29 mouse cellular contexts compared by ENCODE assay signal in the genomic region with DNA sequence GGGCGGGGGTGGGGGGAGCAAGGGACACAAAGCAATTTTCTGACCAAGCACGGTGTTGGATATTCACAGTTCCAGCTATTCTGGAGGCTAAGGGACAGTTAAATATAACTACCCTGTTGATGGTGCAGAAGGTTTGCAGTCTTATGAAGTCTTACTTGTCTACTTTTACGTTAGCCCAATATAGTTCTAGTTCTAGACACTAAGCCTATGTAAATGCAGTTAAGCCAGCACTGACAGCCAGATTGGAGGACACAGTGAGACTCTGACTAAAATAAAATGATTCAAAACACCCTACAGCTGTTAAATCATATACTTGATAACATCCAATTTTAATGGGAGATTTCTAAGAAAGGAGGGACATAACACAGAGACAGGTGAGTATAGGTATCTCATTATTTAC.
"Had no signal": no experiment of that assay in that cellular context is flagged by ENCODE, and none has a peak within 500 bp of the region (broad histone marks: within the 10 kb centered on the region; RNA-seq: fewer than 3 reads in every experiment).

No protein-coding gene starts in this region.

- H3K27ac ChIP-seq: embryonic facial prominence, embryonic 10.5 days; embryonic facial prominence, embryonic 12.5 days; embryonic facial prominence, embryonic 13.5 days; embryonic facial prominence, embryonic 15.5 days; forebrain, embryonic 10.5 days; forebrain, embryonic 12.5 days; forebrain, embryonic 13.5 days; forebrain, embryonic 15.5 days; gastrocnemius, adult 2 months; heart, adult 2 months had no signal

- DNase-seq: cerebellum, adult 2 months; cerebellum, adult 8-10 months; cerebellum, adult 9-10 months; cerebellum, adult 9-11 months; cerebellum, postnatal 10 days; cerebellum, postnatal 14 days; cerebellum, postnatal 25 days; cerebellum, postnatal 36 days; embryo, embryonic 11 days; forebrain, postnatal 0 days; gastrocnemius, adult 2 months; gastrocnemius, postnatal 10 days; gastrocnemius, postnatal 14 days; gastrocnemius, postnatal 25 days; gastrocnemius, postnatal 36 days; heart, adult 11 months; heart, adult 18-20 months; heart, adult 2 months had no signal

- H3K27me3 ChIP-seq: embryonic facial prominence, embryonic 12.5 days; embryonic facial prominence, embryonic 13.5 days; embryonic facial prominence, embryonic 15.5 days; forebrain, embryonic 12.5 days; forebrain, embryonic 13.5 days; forebrain, embryonic 15.5 days had no signal

- H3K4me1 ChIP-seq: embryonic facial prominence, embryonic 10.5 days; embryonic facial prominence, embryonic 15.5 days; forebrain, embryonic 10.5 days; forebrain, embryonic 12.5 days; forebrain, embryonic 13.5 days; forebrain, embryonic 15.5 days had no signal

- H3K9me3 ChIP-seq: embryonic facial prominence, embryonic 10.5 days; embryonic facial prominence, embryonic 12.5 days; embryonic facial prominence, embryonic 13.5 days; embryonic facial prominence, embryonic 15.5 days; forebrain, embryonic 10.5 days; forebrain, embryonic 12.5 days; forebrain, embryonic 13.5 days; forebrain, embryonic 15.5 days had no signal

- ATAC-seq: forebrain, embryonic 13.5 days; forebrain, embryonic 14.5 days; forebrain, embryonic 15.5 days; forebrain, embryonic 16.5 days; forebrain, postnatal 0 days had no signal

- H3K4me2 ChIP-seq: embryonic facial prominence, embryonic 12.5 days; embryonic facial prominence, embryonic 13.5 days; embryonic facial prominence, embryonic 15.5 days; forebrain, embryonic 12.5 days; forebrain, embryonic 13.5 days; forebrain, embryonic 15.5 days had no signal

- H3K4me3 ChIP-seq: embryonic facial prominence, embryonic 10.5 days; embryonic facial prominence, embryonic 12.5 days; embryonic facial prominence, embryonic 13.5 days; embryonic facial prominence, embryonic 15.5 days; erythroblast, embryonic 14.5 days; forebrain, embryonic 10.5 days; forebrain, embryonic 12.5 days; forebrain, embryonic 13.5 days; forebrain, embryonic 15.5 days; gastrocnemius, adult 2 months; heart, adult 2 months had no signal

- H3K9ac ChIP-seq: embryonic facial prominence, embryonic 12.5 days; embryonic facial prominence, embryonic 13.5 days; embryonic facial prominence, embryonic 15.5 days; forebrain, embryonic 12.5 days; forebrain, embryonic 13.5 days; forebrain, embryonic 15.5 days; forebrain, postnatal 0 days had no signal

- H3K36me3 ChIP-seq: embryonic facial prominence, embryonic 10.5 days; embryonic facial prominence, embryonic 12.5 days; embryonic facial prominence, embryonic 13.5 days; embryonic facial prominence, embryonic 15.5 days; forebrain, embryonic 10.5 days; forebrain, embryonic 12.5 days; forebrain, embryonic 15.5 days had no signal
